Mouse (Mus musculus): Measurements from ENCODE around the gene Armc2.

DNA sequence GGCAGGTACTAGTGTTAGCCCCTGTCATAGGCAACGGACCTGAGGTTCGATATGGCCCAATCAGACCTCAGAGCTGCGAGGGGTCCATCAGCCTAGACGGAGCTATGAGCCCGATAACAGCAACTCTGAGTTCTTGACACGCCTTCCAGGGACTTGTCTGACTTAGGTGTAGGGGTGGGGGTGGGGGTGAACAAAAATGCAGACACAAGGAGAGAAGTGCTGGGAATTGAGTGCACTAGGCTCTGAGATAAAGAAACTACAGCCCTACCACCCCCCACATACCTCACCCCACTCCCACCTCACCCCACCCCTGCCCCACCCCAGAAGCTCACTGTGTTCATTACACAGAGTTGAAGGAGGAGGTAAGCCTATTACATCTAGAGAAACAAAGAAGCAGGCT, 32.8 kb upstream of the Armc2 start:
- TF ChIP-seq POLR2A (IDR thresholded peaks at IDR 0.05; ENCODE audit: borderline replicate concordance, extremely low read depth, insufficient read depth, insufficient read length, poor library complexity, severe bottlenecking): no peak
- TF ChIP-seq CTCF (IDR thresholded peaks at IDR 0.05; ENCODE audit: borderline replicate concordance, extremely low read depth, insufficient read depth, insufficient read length): no peak
